Mouse (Mus musculus) adrenal gland, adult (tissue): Measurements from ENCODE around the gene Gm47791.

Experiments used
- DNase-seq, 2 experiments: peaks; one replicate each; pipeline ENCODE4 v3.0.0; 2022 to 2023; ENCODE audit warnings: low spot score in 1 of 2; ENCODE audit not compliant: inconsistent age in 2 of 2

The Gm47791 gene

GRCm38 (mm10) chr1:82788070-82788469 is 17.0 kb upstream of the Gm47791 start:
- peak in 1 of 2 experiments; percentile 23 for DNase-seq

DNA sequence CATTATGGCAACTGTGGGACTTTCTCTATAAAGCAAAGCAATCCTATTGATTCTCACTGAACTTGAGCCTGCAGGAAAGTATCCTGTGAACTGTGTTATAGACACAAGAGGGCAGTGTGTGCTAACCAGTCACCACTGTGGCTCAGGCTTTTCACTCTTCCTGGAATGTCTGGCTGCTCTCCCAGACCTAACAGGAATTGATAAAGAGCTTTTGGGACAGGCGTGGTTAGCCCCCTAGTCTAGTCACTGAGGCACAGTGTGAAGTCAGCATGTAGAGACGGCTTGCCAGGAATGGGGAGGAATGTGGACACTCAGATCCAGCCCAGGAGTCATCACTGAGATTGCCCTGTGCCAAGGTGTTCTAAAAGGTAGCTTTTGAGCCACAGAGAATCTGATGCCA is 16.4 kb upstream of the Gm47791 start:
- peak; percentile 74 to 91 for DNase-seq

GRCm38 (mm10) chr1:82785546-82785945 is 14.5 kb upstream of the Gm47791 start:
- DNase-seq = no peak

GRCm38 (mm10) chr1:82783559-82783958 is 12.5 kb upstream of the Gm47791 start:
- no peak for DNase-seq

GRCm38 (mm10) chr1:82779388-82779966 is 8.4 kb upstream of the Gm47791 start:
- DNase-seq = no peak

DNA sequence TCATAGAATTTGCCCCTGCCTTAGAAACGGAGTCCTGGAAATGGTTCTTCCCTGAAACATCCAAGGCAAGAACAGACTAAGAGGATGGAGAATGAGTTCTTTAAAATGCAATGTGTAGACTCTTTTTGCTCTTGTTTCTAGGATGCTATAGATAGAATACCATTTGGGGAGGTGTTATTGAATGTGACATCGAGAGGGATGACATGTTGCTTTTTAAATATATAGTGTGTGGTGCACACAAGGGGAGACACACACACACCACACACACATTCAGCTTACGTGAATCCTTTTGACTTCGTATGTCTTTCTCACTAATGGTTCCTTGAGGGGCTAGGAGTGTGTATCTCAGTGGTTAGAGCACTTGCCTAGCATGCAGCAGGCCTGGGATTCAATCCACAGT is 4.2 kb upstream of the Gm47791 start:
- DNase-seq = no peak

GRCm38 (mm10) chr1:82773208-82773607 is 2.2 kb upstream of the Gm47791 start:
- DNase-seq = no peak

DNA sequence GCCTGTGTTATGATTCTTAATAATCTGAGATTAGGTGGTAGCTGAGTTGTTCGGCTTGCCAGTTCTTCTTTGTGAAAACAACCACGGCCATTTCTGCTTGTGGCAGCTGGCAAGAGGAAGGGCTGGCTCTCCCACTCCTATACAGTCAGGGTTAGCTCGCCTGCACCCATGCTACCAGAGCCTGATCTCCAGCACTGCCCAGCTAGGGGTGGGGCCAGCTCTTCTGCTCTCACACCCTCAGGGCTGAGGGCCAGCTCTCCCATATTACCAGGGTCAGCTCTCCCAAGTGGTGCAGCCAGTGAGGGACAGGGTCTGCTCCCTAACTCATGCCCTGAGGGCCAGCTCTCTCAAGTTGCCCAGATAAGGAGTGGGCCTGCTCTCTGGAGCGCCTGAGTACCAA is 1.4 kb upstream of the Gm47791 start:
- no peak for DNase-seq

DNA sequence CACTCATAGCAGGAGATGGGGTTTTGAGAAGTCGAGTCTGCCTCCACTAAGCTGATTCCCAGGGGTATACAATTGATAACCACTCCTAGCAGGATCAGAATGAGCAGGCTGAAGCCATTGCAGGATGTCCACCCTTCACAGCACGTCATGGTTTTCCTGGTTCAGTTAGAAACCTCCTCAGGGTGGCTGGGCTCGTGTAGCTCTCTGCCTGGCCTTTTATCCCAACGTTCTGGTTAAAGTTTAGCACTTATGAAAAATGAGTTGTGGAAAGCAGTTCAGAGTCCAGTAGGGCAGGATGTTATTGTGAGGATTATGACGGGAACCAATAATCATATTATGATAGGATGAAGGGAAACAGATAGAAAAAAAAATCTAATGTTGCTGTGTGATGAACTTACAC is 2.8 kb downstream of the Gm47791 start, which contains the start of gene Tm4sf20:
Tm4sf20 (minus strand) TSS at position 193 of the 400 bp plus-strand sequence.
- DNase-seq = no peak

DNA sequence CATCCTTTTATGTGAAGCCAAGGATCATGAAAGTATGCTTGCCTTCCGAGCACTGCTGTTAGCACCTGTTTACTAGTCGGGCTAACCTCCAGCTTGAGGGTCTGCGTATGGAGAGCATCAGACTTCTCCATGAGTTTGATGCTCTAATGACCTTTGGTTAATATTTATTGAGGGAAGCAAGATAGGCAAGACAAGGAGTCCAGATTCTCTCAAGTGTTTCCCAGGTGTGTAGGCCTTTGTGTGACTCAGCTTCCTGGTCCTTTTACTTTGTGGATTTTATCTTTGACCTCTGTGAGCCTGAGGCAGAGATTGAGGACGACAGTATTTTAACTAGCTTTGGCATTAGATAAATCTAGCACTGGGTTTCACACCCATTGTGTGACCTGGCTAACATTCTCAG is 4.4 kb downstream of the Gm47791 start:
- DNase-seq = no peak

DNA sequence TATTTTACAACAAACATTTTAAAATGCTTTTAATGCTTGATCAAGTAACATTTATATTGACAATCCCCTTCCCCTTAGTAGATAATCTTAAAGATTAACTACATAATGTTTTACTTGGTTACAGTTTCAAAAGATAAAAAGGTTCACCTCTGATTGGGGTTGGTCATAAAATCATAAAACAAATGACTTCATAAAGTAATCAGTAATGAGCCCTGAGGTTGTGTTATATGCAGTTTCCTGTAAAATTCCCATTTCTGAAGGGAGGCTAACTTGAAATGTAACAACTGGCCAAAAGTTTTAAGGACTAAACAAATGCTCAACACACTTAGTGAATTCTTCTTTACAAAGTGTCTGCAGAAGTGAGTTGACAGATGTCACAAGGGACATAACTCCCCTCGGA is 4.8 kb downstream of the Gm47791 start:
- no peak for DNase-seq

GRCm38 (mm10) chr1:82762274-82762673 is 8.8 kb downstream of the Gm47791 start:
- DNase-seq = no peak

DNA sequence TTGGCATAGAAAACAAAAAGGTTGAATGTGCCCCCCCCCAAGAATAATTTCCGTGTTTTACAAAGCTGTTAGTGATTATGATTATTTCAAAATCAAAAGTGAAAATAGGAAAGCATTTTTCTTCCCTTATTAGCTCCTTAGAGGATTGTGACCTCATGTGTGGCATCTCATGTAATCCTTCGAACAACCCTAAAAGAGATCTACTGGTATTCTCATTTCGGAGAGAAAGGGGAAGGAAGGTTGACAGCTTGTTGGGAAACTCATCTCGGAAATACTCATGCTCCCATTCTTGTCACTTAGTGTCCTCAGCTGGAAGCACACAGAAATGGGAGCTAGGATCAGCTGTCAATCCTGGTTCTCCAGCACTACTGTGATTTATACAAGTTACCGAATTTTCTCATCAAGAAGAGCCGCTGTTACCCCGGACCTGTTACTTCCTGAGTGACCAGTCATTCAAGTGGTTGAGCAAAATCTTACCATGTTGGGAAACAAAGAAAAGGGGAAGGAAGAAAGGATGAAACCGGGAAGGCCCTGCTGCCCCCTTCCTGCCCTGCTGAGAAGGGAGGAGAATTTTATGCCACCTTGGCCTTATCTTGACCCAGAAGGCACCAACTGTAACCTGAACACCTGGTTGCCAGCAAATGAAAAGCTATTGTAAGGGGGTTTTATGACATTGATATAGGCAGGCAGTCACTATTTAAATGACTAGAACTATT is 9.4 kb downstream of the Gm47791 start:
- DNase-seq = no peak

- DNase-seq = no peak
Measured at GRCm38 (mm10) chr1:82759520-82759919, 11.5 kb downstream of the Gm47791 start.

DNA sequence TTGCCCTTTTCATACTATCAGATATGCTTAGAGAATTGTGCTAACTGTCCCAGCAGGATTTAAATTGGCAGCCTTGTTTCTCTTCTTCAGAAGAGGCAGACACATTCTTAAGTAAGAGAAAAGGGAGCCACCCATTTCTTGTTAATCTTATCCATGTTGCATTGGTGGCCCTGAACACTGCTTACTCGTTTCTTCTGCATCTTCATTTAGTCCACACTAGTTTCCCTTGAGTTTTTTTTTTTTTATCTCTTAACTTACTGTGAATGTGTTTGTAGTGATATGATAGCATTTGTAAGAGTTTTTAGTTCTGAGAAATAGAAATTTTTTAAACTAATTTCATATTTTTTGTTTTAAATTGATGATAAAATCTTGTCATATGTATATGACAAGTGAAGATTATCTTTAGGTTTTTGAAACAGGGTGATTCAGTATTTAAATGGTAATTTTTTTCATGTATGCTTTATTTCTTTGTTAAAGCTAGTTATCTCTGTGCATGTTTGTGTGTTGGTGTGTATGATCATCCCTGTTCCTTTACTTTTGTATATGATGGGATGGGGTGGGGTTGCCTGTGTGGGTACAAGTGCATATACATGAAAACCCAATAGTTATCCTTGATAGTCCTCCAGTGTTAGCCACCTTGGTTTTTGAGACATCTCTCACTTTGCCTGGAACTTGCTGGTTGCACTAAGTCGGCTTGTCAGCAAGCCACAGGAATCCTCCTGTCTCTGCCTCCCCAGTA is 23.2 kb downstream of the Gm47791 start:
- no peak for DNase-seq

GRCm38 (mm10) chr1:82746408-82746807 is 24.6 kb downstream of the Gm47791 start:
- no peak for DNase-seq

DNA sequence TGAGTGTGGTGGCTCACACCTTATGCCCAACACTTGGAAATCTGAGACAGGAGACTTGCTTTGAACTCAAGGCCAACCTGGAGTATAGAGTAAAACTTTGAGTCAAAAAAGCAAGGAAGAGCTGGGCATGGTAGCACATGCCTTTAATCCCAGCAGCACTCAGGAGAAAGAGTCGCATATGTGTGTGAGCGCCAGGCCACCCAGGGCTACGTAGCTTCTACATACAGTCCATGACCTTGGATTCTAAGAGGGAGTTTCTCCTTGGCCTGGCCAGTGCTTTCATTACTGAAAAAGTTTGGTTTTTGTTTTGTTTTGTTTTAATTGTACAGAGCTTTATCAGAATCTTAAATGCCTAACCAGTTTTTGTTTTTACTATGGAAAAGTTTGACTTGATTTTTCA is 27.1 kb downstream of the Gm47791 start:
- peak; percentile 17 to 54 for DNase-seq

DNA sequence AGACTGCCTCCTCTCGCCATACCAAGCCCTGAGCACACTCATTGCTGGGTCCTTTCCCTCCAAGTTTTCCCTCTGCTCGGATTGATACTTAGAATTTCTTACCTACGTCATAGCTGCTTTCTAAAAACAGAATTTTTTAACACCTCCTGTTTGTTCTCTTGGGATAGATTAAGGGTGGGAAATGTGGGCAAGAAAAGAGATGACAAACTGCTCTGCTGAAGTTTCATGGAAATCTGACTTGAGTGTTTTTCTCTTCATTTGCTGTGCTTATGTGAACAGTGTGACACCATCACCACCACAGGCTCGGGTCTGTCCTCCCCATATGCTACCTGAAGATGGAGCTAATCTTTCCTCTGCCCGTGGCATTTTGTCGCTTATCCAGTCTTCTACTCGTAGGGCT is 29.5 kb downstream of the Gm47791 start:
- DNase-seq = no peak

- DNase-seq = no peak
Measured at GRCm38 (mm10) chr1:82738066-82738465, 33.0 kb downstream of the Gm47791 start.

- no peak for DNase-seq
Measured at GRCm38 (mm10) chr1:82733357-82733756, 37.7 kb downstream of the Gm47791 start.

- DNase-seq = no peak
Measured at GRCm38 (mm10) chr1:82726482-82726881, 44.6 kb downstream of the Gm47791 start.

DNA sequence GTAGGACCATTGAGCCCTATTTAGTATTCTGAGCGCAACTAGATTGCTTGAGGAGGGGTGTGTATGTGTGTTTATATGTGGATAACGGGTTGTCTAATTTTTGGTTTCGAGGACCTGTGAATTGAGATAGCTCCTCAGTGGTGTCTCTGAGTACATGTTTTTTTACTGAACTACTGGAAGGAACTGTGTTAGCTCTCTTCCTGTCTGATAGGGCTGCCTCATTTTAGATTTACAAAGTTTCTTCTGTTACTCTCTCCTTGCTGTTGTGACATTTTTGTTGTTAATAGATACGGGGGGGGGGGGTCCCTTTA is 45.2 kb downstream of the Gm47791 start:
- no peak for DNase-seq
